Mouse (Mus musculus) bone marrow, adult 2 months (tissue): ENCODE measurements at regions not wholly inside any gene's neighbourhood (a gene's known extent, or its start where the extent isn't known, plus 50 kb on each side); places are given as distances from the start of the nearest gene placed in this dataset.

Source experiments
- CTCF ChIP-seq: fragments of 200-500 bp; IDR thresholded peaks from 2 replicates; pipeline ENCODE4 v1.5.1; 2011; ENCODE audit warnings: low read length, control low read depth; ENCODE audit not compliant: control insufficient read depth, insufficient read depth
- POLR2A ChIP-seq: fragments of 200-500 bp; IDR thresholded peaks from 2 replicates; pipeline ENCODE4 v1.6.1; 2011; ENCODE audit warnings: low read depth, mild to moderate bottlenecking, control low read depth, low read length, borderline replicate concordance; ENCODE audit not compliant: control insufficient read depth

DNA sequence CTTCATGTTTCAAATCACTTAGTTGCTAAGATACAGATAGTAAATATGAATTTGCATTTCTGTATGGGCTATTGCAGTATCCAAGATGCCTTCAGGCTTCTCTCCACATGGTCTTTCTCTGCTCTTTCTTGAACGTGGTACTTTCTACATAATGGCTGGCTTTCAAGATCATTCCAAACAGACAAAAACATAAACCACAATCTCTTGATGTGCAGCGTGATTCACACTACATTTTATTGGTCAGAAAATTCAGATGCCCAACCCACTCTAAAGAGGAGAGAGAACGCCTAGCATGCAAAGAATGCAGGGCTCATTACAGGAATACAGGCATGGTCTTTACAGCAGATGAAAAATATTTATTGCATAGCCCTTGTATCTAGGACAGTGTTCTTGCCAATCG lies 235.2 kb downstream of the Papss1 start:
- no peak for TF ChIP-seq CTCF
- no peak for TF ChIP-seq POLR2A
